Mouse (Mus musculus) liver, postnatal 0 days (tissue): ENCODE data around the gene Tcte2.

ENCODE experiments used
- CTCF ChIP-seq: sonication (generic); IDR thresholded peaks from 2 replicates; pipeline ENCODE4 v1.5.1; 2016; ENCODE audit warnings: antibody characterized with exemption, low read depth
- EP300 ChIP-seq: IDR thresholded peaks from 2 replicates; pipeline ENCODE4 v1.6.1; 2016; ENCODE audit warnings: antibody characterized with exemption, low read depth, mild to moderate bottlenecking

GRCm38 (mm10) chr17:13733971-13734370 lies 27.7 kb downstream of the Tcte2 start:
- TF ChIP-seq CTCF (no peak), EP300 (no peak)
